Mouse (Mus musculus) frontal cortex, postnatal 14 days (tissue): ENCODE results near the gene Ube2k.
A peak's percentile ranks its signal among the peaks of the same experiment; 100 is the strongest.

Source experiments
- DNase-seq, 2 experiments: peaks; one replicate each; pipeline ENCODE4 v3.0.0; 2022; ENCODE audit warnings: low spot score in 2 of 2

The Ube2k gene

DNA sequence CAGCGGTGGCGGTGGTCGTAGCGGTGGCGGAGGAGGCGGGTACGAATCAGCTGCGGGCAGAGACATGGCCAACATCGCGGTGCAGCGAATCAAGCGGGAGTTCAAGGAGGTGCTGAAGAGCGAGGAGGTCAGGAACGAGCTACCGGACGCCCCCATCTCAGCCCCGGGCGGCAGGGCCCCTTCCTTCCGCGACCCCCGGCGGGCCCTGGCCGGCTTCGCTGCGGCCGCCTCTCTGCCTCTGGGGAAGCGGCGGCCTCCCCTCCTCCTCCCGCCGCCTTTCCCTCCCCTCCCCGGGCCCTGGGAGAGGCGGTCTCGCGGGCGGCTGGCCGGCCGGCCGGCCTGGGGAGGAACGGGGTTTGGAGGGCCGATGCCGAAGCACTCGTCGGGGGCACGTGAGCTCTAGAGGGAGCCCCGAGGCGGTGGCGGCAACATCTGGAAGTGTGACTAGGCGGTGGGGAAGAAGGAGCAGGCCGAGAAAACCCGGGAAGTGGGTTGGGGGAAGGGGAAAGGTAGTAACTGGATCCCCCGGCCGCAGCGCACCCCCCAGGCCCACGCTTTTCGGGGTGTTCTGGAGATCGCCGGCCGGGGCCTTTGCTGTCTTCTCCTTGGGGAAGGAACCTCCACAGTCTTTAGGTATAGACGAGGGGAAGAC lies 513 bp downstream of the Ube2k start:
- DNase-seq = peak in 1 of 2 experiments; percentile 11

DNA sequence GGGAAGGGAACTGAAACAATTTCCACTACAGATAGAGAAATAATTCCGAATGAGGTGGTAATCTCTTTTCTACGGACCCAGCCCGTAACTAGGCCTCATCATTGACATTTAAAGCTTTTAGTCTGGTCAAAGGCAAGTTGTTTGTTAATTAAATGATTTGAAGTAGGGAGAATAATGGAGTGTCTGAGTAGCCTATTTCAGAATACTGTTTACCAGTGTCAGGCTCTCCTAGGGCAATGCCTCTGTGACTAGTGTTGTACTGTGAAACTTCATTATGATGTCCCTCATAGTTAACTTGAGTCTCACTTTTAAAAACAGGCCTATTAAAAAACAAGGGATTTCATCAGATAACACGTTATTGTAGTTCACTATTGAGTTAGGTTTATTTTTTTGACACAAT lies 1.1 kb downstream of the Ube2k start:
- no peak for DNase-seq

DNA sequence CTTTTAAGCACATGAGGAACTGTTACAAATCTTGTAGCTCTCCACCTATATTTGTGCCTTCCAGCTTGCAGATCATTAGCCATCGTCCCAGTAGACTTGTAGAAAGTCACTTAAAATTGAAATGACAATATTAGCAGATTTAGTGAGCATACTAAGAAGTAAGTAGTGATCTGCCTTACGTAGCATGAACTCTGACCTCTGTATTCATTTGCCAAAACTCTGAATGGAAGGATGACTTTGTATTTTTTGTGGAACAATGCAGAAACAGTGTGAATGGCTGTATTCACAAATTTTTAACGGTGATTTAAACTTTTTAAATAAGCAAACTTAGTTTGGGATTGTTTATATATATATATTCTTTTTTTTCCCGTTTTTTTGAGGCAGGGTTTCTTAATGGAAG lies 1.8 kb downstream of the Ube2k start:
- no peak for DNase-seq

DNA sequence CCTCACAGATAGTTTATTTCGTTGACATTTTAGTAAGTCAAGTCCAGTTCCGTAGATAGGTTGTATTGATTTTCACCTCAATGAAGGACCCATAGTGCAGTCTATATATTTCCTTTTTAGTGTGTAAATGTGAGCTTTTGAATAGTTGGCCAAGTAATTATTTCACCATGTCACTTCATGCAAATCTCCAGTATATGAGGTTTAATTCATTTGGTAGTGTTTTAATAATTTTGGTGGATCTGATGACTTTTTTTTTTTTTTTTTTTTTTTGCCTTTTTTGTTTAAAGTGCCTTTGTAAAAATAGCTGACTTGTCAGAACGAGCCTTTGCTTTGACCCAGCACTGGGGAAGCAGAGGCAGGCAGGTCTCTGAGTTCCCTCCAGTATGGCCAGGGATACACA lies 2.8 kb downstream of the Ube2k start:
- DNase-seq = no peak

DNA sequence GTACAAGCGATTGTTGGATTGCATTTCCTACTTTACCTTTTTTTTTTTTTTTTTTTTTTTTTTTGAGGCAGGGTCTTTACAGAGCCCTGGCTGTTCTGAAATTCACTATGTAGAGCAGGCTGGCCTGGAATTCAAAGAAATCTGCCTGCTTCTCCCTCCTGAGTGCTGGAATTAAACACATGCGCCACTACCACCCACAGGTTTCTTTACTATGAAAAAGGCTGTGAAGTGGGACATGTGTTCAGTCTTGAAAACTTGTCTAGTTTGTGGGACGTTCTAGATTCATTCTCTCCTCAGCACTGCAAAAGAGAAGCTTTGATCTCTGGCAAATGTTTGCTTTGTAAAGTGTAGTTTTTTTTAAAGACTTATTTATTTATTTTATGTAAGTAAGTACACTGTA lies 4.9 kb downstream of the Ube2k start:
- no peak for DNase-seq

DNA sequence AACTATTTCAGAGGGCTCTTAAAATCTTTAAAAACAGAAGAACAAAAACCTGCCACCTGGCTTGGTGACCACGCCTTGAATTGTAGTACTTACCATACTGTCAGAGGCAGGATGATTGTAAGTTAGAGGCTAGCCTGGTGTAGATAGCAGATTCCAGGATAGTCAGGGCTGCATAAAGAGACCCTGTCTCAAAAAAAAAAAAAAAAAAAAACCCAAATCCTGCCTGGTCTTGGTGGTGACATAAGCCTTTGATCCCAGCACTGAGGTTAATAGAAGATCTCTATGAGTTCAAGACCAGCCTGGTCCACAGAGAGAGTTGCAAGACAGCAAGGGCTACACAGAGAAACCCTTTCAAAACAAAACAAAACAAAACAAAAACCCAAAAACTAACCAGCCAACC lies 6.5 kb downstream of the Ube2k start:
- no peak for DNase-seq

DNA sequence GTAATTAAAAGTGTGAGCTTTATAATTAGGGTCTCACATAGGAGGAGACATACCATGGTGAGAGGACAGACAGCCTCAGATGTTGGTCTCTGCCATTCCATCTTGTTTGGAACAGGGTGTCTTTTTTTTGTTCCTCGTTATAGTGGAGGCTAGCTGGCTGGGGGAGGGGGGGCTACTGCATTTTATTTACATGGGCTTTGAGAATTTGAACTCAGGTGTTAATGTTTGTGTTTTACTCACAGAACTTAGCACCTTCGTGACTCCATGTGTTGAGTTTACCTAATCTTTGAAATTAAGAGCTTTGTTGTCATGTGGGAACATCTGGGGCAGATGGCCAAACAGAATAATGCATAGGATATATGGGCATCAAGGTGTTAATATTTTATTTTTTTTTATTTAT lies 7.6 kb downstream of the Ube2k start:
- no peak for DNase-seq

DNA sequence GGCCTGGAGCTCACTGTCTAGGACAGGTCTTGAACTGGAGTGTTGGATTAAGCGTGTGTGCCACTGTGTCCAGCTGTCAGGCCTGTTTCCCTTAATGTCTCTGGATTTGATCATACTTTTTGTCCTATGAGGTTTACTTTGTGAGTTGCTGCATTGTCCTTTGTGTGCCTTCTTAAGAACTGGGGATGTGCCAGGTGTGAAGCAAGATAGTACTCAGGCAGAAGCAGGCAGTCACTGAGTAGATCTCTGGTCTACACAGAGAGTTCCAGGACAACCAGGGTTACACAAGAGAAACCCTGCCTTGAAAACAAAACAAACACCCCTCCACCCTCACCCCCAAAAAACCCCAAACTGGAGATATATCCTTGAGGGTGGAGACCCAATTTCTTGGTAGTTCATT lies 12.6 kb downstream of the Ube2k start:
- no peak for DNase-seq

DNA sequence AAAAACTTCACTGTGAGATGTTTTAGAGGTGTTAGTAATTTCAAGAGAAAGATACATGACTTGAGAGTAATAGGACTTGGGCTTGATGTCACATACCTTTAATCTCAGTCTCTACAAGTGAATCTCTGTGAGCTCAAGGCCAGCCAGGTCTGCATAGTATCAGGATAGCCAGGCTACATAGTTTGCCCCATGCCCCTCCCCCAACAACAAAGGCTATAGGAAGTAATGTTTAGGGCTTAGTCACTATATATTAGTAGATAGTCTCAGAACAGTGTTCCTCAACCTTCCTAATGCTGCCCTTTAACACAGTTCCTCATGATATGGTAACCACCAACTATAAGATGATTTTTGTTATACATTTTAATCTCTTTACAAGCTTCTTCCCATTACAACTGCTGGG lies 20.1 kb downstream of the Ube2k start:
- DNase-seq = no peak

DNA sequence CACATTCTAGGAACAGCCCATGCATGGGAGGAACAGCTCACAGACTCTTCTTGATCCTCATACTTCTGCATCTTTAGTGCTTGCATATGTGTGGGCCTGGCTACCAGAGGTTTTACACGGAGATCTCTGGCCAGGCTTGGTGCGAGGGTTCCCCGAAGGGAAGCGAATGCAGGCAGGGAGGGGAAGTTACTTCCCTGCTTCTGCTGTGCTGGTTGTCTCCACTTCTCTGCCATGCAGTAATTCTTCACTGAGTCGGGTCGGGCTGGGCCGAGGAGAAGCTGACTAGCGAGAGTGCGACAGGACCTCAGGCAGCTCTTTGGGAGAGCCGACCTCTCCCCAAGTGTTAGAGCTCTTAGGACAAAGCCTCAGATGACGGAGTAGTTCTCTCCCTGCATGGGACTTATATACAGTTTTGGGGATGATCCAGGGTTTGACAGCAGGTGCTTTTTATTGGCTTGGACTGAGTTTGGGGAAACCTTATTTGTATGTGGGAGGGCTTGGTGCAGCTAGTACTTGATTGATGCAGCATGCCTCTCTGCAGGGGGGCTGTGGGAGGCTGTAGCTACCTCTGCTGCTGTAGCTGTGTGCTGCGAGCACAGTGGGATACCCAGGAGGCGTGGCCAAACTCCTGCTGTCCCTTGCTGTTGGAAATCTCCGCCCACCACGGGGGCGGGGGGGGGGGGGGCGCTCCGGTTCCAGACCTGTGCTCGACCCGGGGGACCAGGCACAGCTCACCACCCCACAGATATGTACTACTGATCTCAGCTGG lies 24.3 kb downstream of the Ube2k start:
- no peak for DNase-seq

DNA sequence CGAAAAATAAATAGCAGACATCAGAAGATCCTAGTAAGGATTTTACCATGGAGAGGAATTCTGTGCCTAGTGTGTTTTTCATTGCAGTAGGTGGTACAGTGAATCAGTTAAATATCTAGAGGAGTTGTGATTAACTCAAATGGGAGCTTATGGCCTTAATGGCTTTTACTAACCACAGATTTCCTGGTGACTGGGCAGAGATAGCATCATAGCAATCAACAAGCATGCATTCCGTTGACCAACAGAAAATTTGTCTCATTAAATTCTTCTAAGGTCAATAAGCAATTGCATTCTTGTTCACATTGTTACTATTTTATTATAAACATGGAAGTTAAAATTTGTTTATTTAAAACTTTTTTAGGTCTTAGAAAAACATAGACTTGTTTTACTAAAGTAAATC lies 28.5 kb downstream of the Ube2k start:
- no peak for DNase-seq

DNA sequence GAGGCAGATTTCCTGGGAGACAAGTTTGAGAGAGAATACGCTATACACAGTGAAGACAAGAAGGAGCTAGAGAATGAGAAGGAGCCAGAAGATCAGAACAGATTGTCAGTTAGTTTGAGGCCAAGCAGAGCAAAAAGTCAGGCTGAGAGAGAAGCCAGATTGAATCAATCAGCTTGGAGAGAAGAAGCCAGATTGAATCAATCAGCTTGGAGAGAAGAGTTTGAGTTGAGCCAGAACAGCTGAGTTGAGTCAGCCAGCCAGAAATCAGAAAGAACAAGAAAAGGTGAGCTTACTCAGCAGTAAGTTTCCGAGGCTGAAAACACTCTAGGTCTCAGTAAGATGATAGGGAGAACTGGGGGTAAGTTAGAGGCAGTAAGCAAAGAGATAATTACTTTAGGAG lies 37.8 kb downstream of the Ube2k start:
- no peak for DNase-seq

DNA sequence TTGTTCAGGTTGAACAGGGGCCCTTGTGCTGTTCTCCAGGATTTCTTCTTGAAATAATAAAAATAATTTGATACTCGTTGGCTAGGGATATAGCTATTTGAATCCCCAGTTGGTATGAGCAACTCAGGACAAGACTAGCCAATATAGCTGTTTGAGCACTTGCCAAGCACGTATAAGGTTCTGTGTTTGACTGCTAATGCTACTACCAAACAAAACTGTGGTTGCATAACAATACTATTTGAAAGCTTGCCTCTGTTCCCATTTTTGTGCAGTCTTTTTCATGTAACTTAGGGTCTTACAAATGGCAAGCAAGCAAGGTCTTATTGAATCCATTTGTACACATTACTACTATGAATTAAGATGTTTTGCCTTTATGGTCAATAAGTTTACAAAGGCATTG lies 38.9 kb downstream of the Ube2k start:
- no peak for DNase-seq

DNA sequence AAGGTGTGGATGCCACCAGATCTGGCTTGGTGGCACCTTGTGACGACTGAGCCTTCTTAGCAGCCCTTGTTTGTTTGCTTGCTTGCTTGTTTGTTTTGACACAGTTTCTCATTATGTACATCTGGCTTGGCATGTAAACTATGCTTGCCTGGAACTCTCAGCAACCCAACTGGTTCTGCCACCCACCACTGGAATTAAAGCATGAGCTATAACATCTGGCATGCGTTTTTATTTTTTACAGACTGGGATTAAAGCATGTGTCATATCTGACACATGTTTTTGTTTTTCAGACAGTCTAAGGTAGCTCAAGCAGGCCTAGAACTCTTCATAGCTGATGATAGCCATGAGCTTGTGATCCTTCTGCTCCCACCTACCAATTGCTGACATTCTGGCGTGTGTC lies 41.5 kb downstream of the Ube2k start:
- DNase-seq = no peak

DNA sequence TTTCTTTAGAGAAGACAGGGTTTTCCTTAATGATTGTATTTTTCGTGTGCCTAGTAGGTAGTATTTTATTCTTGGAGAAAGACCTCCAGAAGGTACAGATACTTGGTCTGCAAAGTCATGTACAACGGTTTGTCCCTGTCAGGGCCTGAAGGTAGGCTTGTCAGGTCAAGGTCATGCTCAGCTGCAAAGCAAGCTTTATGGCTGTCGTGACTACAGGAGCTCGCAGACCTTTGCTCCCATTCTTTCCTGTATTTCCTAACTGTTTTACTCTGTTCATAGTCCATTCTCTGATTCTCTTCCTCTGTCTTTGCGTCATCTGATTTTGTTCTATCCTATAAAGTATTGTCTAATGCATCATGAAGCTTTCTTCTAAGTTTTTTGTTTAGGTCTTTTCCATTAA lies 49.3 kb downstream of the Ube2k start:
- no peak for DNase-seq

DNA sequence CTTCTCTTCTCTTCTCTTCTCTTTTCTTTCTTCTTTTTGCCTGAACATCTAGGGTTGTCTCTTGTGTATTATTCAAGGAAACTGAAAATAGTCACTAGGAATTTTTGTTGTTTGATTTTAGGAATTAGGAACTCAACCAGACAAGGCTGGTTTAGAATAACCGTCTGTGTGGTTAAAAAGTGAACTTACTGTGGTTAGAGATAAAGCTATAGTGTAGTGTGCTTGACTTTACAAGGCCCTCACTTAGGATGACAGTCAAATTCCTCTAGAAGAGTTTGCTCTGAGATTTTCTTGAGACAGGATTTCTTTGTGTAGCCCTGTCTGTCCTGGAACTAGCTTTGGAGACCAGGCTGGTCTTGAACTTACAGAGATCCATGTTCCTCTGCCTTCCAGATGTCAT lies 53.2 kb downstream of the Ube2k start:
- no peak for DNase-seq

DNA sequence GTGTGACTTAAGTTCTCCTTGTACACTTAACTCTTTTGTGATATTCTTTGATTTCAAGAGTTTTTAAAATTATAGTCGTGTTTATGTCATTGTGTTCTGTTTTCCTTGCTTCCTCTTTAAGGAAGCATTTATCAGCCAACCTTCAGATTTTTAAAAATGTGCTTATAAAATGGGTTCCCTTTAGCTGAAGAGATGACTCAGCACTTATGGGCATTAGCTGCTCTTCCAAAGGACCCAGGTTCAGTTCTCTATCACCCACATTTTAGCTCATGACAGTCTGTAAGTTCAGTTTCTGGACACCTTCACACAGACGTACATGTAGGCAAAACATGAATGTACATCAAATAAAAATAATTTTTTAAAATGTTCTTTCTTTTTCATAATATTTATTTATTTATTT lies 55.4 kb downstream of the Ube2k start:
- DNase-seq = no peak

DNA sequence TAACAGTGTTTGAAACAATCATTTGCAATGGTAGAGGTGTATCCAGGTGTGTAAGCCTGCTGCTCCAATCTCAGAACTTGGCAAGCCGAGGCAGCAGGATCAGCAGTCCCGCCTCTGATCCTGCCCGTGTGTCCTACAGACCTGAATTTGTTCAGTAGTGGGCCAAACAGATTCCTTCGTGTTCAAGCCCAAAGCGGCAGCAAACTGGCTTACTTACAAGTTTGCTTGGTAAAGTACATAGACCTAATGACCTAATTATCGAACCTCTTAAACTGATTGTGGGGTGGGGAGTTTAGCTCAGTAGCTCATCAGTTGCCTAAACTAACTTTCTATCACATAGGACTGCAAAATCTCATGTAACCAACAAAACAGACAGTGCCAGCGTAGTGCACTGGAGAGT lies 62.6 kb downstream of the Ube2k start:
- no peak for DNase-seq

DNA sequence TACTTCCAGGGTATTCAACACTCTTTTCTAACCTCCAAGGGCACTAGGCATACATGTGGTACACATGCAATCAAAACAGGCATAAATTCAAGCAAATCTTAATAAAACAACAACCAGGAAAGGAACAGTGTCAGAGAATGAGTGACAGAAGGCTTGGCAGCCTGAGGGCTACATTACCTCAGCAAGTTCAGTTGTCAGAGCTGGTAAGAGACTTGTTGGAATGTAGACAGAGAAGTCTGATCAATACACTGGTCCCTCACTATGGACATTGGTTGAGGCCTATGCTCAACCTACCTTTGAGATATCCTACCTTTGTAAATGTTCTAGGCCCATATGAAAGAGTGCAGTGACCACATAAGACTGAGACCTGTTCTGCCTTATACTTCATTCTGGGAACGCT lies 69.8 kb downstream of the Ube2k start:
- no peak for DNase-seq

DNA sequence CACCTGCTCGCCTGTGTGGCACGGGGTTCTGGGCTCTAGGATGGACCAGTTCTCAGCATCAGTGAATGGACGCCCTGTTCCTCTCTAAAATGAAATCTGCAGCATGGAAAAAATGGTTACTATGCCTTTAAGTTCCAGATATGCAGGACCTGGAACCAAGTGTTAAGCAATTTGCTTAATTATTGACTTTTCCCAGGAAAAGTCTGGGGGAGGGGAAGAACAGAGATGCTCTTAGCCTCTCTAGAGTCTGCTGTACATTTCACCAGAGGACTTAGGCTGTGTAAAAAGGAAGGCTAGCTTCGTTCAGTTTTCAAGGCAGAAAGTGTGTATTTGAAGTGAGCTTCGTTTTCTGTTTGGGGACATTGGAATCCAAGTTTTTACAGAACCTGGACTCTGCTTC lies 72.7 kb downstream of the Ube2k start:
- DNase-seq = no peak

DNA sequence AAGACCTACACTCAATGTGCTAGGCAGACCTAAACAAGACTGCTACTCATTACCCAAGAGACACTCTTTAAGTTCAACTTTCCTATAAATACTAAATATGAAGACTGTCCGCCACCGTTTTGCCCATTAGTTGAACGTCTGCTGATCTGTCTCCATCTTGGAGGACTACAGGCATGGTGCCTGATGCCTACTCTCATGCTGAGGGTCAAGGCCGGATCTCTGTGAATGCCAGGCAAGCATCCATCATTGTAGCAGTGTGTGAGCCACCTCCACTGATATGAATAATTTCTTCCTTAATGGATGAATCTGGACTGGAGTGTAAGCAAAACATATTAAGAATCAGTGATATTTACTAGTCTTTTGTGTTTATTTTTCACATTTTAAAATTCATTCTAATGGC lies 73.5 kb downstream of the Ube2k start:
- DNase-seq = no peak

DNA sequence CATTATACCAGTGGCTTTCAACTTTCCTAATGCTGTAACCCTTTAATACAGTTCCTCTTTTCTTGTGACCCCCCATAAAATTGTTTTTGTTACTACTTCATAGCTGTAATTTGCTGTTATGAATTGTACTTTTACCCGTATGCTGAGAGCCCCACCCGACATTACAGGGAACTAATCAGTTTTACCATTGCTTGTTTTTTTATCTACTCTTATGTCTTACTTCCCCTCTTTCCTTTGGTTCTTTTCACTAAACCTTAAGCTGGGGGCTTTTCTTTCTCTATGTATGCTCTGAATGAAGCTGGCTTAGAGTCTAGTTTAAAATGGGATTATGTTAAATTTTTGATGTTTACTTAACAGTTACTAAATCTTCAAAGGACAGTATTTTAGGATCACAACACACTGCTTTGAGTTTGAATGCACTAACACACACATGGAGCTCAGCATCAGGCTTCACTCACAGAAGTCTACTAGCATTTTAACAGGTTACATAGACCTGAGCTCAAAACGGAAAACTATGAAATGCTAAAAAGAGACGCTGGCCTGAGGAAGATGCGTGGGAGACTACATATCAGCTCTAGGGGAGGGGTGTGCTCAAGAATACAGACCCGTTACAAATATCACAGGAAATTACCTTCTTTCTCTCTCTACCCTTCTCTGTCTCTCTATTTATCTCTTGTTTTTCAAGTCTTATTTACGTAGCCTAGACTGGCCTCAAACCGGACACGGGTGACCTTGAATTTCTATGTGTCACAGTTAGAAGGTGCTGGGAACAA lies 76.3 kb downstream of the Ube2k start:
- DNase-seq = no peak

DNA sequence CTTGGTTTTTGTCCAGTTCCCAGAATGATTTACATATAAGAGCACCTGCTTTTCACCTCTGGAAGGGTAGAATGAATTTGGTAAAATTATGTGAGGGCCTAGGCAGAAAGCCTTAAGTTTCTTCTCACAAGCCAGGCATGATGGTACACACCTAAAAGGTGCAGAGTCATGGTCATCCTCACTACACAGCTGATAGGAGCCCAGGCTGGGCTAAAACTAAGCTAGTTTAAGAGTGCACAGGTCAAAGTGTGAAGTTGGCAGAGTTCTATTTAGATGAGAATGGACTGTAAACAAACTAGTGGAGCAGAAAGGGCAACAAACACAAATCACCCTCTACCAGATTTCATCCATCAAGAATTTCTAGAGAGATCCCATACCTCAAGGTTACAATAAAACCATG lies 87.3 kb downstream of the Ube2k start:
- DNase-seq = no peak
